Mouse (Mus musculus) brown adipose tissue, adult 24 weeks (tissue): ENCODE results near the gene Adamts17. TPM values are rescaled to one million over a fixed set of nuclear protein-coding genes. Genes with fewer than 3 reads are reported as not detected.

ENCODE experiments used
- H3K27ac ChIP-seq: fragments of 200-500 bp; replicated peaks from 2 replicates; pipeline ENCODE4 v1.5.1; 2012; ENCODE audit warnings: low read depth, mild to moderate bottlenecking, low read length
- H3K4me1 ChIP-seq: fragments of 200-500 bp; 2 replicates; pipeline ENCODE4 v1.6.1; 2012; ENCODE audit warnings: low read length, mixed read lengths; ENCODE audit not compliant: control insufficient read depth, insufficient read depth, insufficient read length
- H3K4me3 ChIP-seq: fragments of 200-500 bp; 2 replicates; pipeline ENCODE4 v1.5.1; 2012; ENCODE audit warnings: low read depth, mild to moderate bottlenecking, low read length, moderate library complexity; ENCODE audit not compliant: insufficient read depth
- polyA plus RNA-seq: library from polyadenylated mRNA; stranded (reverse); fragments of >200 nt; gene quantifications from 2 replicates; pipeline ENCODE4 v1.2.4, GENCODE M21; 2012; ENCODE audit not compliant: missing spikeins, insufficient read depth, insufficient read length

Adamts17 gene
- polyA plus RNA-seq, 1 experiment, result not detected

- Histone ChIP-seq H3K27ac (no peak overlapping the region), H3K4me1 (peaks cover 7% of the 10 kb centered on the region; the same call in 1 of the 2 replicates), H3K4me3 (no peak overlapping the region)
Observed at GRCm38 (mm10) chr7:66963541-66963940, 124.0 kb downstream of the Adamts17 start.

GRCm38 (mm10) chr7:66966541-66967205, 127.1 kb downstream of the Adamts17 start:
- no peak overlapping the region for H3K27ac ChIP-seq
- peaks cover 12% of the 10 kb centered on the region; the same call in 1 of the 2 replicates for H3K4me1 ChIP-seq
- no peak overlapping the region for H3K4me3 ChIP-seq

GRCm38 (mm10) chr7:66967206-66967919, 127.8 kb downstream of the Adamts17 start:
- Histone ChIP-seq H3K27ac (no peak overlapping the region), H3K4me3 (no peak overlapping the region), H3K4me1 (peaks cover 12% of the 10 kb centered on the region; the same call in 1 of the 2 replicates)

GRCm38 (mm10) chr7:66968661-66969060, 129.1 kb downstream of the Adamts17 start:
- Histone ChIP-seq H3K4me1 (peaks cover 14% of the 10 kb centered on the region; the same call in 1 of the 2 replicates), H3K27ac (no peak overlapping the region), H3K4me3 (no peak overlapping the region)

- peaks cover 17% of the 10 kb centered on the region; the same call in 1 of the 2 replicates for H3K4me1 ChIP-seq
- H3K4me3 ChIP-seq, result no peak overlapping the region
- H3K27ac ChIP-seq, result no peak overlapping the region
Observed at GRCm38 (mm10) chr7:66969199-66969598, 129.7 kb downstream of the Adamts17 start.

- Histone ChIP-seq H3K27ac (no peak overlapping the region), H3K4me3 (no peak overlapping the region), H3K4me1 (peaks cover 22% of the 10 kb centered on the region; the same call in 1 of the 2 replicates)
Observed at GRCm38 (mm10) chr7:66970235-66970634, 130.7 kb downstream of the Adamts17 start.

GRCm38 (mm10) chr7:66970974-66971373, 131.4 kb downstream of the Adamts17 start:
- no peak overlapping the region for H3K27ac ChIP-seq
- no peak overlapping the region for H3K4me3 ChIP-seq
- H3K4me1 ChIP-seq, result peaks cover 26% of the 10 kb centered on the region; the same call in 1 of the 2 replicates

- peaks cover 14% of the 10 kb centered on the region; the same call in 1 of the 2 replicates for H3K4me1 ChIP-seq
- H3K27ac ChIP-seq, result peak overlapping the region; percentile 72
- H3K4me3 ChIP-seq, result no peak overlapping the region
Observed at GRCm38 (mm10) chr7:66974859-66975258, 135.3 kb downstream of the Adamts17 start.

- Histone ChIP-seq H3K4me1 (peaks cover 14% of the 10 kb centered on the region; the same call in 1 of the 2 replicates), H3K27ac (no peak overlapping the region), H3K4me3 (no peak overlapping the region)
Observed at GRCm38 (mm10) chr7:66976371-66976770, 136.8 kb downstream of the Adamts17 start.

GRCm38 (mm10) chr7:66981591-66981990, 142.1 kb downstream of the Adamts17 start:
- H3K27ac ChIP-seq, result no peak overlapping the region
- H3K4me1 ChIP-seq, result no peaks in the 10 kb centered on the region
- H3K4me3 ChIP-seq, result no peak overlapping the region

- H3K27ac ChIP-seq, result no peak overlapping the region
- H3K4me1 ChIP-seq, result no peaks in the 10 kb centered on the region
- no peak overlapping the region for H3K4me3 ChIP-seq
Observed at GRCm38 (mm10) chr7:66982084-66982483, 142.5 kb downstream of the Adamts17 start.

GRCm38 (mm10) chr7:66987671-66988070, 148.1 kb downstream of the Adamts17 start:
- Histone ChIP-seq H3K4me3 (no peak overlapping the region), H3K4me1 (no peaks in the 10 kb centered on the region), H3K27ac (no peak overlapping the region)

- H3K4me3 ChIP-seq, result no peak overlapping the region
- no peak overlapping the region for H3K27ac ChIP-seq
Observed at GRCm38 (mm10) chr7:66988441-66988840, 148.9 kb downstream of the Adamts17 start.

GRCm38 (mm10) chr7:66989357-66990045, 150.0 kb downstream of the Adamts17 start:
- H3K4me1 ChIP-seq, result no peaks in the 10 kb centered on the region
- no peak overlapping the region for H3K4me3 ChIP-seq
- H3K27ac ChIP-seq, result no peak overlapping the region

More at GRCm38 (mm10) chr7:66988441-66988840, 148.9 kb downstream of the Adamts17 start:
- no peaks in the 10 kb centered on the region for H3K4me1 ChIP-seq

- Histone ChIP-seq H3K4me3 (no peak overlapping the region), H3K4me1 (no peaks in the 10 kb centered on the region), H3K27ac (no peak overlapping the region)
Observed at GRCm38 (mm10) chr7:66998821-66999220, 159.3 kb downstream of the Adamts17 start.
